Mouse (Mus musculus) mature B cell (primary cell): ENCODE data around the gene Ssty2.
"Not testable (repeated sequence)": the region's sequence is repeated elsewhere in the genome, so short reads cannot be mapped to it uniquely, and the experiment has no call there.

Experiments used
- in situ Hi-C: fragments of 300-500 bp; cut with MboI; formaldehyde crosslinking; loops from 2 replicates; pipeline ENCODE4 v1.14.3; 2019

The Ssty2 gene

GRCm38 (mm10) chrY:67047972-67048371 is at the start of gene Ssty2:
Gene Ssty2, minus strand, starts transcription at chrY:67048072.
- in situ Hi-C loops = not testable (repeated sequence)
